Comparison of ENCODE assay signal across 36 mouse cellular contexts in the genomic region with DNA sequence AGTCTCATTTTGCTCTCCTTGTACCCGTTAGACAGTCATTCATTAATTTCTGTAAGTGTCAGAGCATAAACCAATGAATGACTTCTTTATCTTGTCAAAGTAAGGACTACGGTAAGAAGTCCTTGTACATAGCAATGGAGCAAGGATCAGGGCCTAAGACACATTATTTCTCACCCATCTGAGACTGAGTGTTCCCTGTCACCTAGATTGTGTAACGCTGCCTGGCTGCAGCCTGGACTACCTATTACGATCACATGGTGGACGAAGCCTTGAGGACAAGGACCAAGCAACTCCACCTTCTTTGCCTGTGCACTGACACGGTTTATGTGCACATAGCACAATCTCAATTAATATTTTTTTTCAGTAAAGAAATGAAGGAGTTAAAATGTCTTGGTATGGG. TPM values are rescaled to one million over a fixed set of nuclear protein-coding genes. Genes with fewer than 3 reads are reported as not detected.
"Had no signal": no experiment of that assay in that cellular context is flagged by ENCODE, and none has a peak within 500 bp of the region (broad histone marks: within the 10 kb centered on the region; RNA-seq: fewer than 3 reads in every experiment).

No protein-coding gene starts in this region.

- H3K4me2 ChIP-seq: heart, embryonic 11.5 days; heart, embryonic 12.5 days; heart, embryonic 13.5 days; heart, embryonic 15.5 days; hindbrain, embryonic 12.5 days; hindbrain, embryonic 13.5 days; hindbrain, embryonic 14.5 days; hindbrain, embryonic 15.5 days; intestine, embryonic 15.5 days; kidney, embryonic 15.5 days had no signal

- H3K27ac ChIP-seq: heart, embryonic 13.5 days; heart, embryonic 15.5 days; hindbrain, embryonic 10.5 days; hindbrain, embryonic 12.5 days; hindbrain, embryonic 13.5 days; hindbrain, embryonic 14.5 days; hindbrain, embryonic 15.5 days; hindbrain, postnatal 0 days; intestine, embryonic 15.5 days; kidney, embryonic 15.5 days; kidney, postnatal 0 days; layer of hippocampus, adult 2 months; left cerebral cortex, adult 2 months had no signal

- H3K4me1 ChIP-seq: heart, embryonic 15.5 days; hindbrain, embryonic 10.5 days; hindbrain, embryonic 12.5 days; hindbrain, embryonic 13.5 days; hindbrain, embryonic 15.5 days; intestine, embryonic 15.5 days; kidney, embryonic 15.5 days had no signal

- H3K9ac ChIP-seq: heart, embryonic 12.5 days; heart, embryonic 13.5 days; heart, embryonic 15.5 days; hindbrain, embryonic 12.5 days; hindbrain, embryonic 13.5 days; hindbrain, embryonic 14.5 days; hindbrain, embryonic 15.5 days; intestine, embryonic 15.5 days; kidney, embryonic 15.5 days had no signal

- ATAC-seq: hindbrain, embryonic 16.5 days; hindbrain, postnatal 0 days; inflammation-experienced regulatory T-cells, adult 6 months; intestine, embryonic 15.5 days; intestine, embryonic 16.5 days; intestine, postnatal 0 days had no signal

- H3K4me3 ChIP-seq: heart, embryonic 12.5 days; heart, embryonic 13.5 days; heart, embryonic 15.5 days; hindbrain, embryonic 10.5 days; hindbrain, embryonic 12.5 days; hindbrain, embryonic 13.5 days; hindbrain, embryonic 15.5 days; intestine, embryonic 15.5 days; kidney, embryonic 15.5 days; layer of hippocampus, adult 2 months; left cerebral cortex, adult 2 months had no signal

- DNase-seq: heart, postnatal 10 days; heart, postnatal 14 days; heart, postnatal 36 days; heart, postnatal 4 days; kidney, adult 11 months; kidney, adult 18-20 months; kidney, adult 2 months; kidney, adult 8-10 months; kidney, adult 9 months; kidney, postnatal 10 days; kidney, postnatal 14 days; kidney, postnatal 25 days; kidney, postnatal 36 days; kidney, postnatal 4 days; layer of hippocampus, adult 9-11 months; layer of hippocampus, postnatal 36 days had no signal

- H3K36me3 ChIP-seq: heart, embryonic 12.5 days; heart, embryonic 13.5 days; heart, embryonic 15.5 days; hindbrain, embryonic 10.5 days; hindbrain, embryonic 12.5 days; hindbrain, embryonic 13.5 days; hindbrain, embryonic 15.5 days; intestine, embryonic 15.5 days; kidney, embryonic 15.5 days had no signal

- H3K9me3 ChIP-seq: heart, embryonic 12.5 days; heart, embryonic 13.5 days; heart, embryonic 15.5 days; hindbrain, embryonic 10.5 days; hindbrain, embryonic 12.5 days; hindbrain, embryonic 13.5 days; hindbrain, embryonic 15.5 days; intestine, embryonic 15.5 days; kidney, embryonic 15.5 days had no signal

- H3K27me3 ChIP-seq: heart, embryonic 12.5 days; heart, embryonic 13.5 days; heart, embryonic 15.5 days; hindbrain, embryonic 12.5 days; hindbrain, embryonic 13.5 days; hindbrain, embryonic 15.5 days; intestine, embryonic 15.5 days; kidney, embryonic 15.5 days had no signal

RNA-seq across cellular contexts. Expression of a gene that starts 28.3 kb away (rescaled TPM):
- total RNA-seq: hematopoietic stem cell, adult 5-6 weeks had no signal
- polyA plus RNA-seq: hindbrain, embryonic 15.5 days; inflammation-experienced regulatory T-cells, adult 6 months had no signal
